Mouse (Mus musculus): ENCODE data around the gene Olfr15.
"Not testable (repeated sequence)": the region's sequence is repeated elsewhere in the genome, so short reads cannot be mapped to it uniquely, and the experiment has no call there.

The Olfr15 gene

GRCm38 (mm10) chr16:3830588-3831109 lies at the start of gene Olfr15:
Gene Olfr15, plus strand, starts transcription at chr16:3830878.
- no peak for DNase-seq (ENCODE audit: low spot score in 2 of 2)

DNA sequence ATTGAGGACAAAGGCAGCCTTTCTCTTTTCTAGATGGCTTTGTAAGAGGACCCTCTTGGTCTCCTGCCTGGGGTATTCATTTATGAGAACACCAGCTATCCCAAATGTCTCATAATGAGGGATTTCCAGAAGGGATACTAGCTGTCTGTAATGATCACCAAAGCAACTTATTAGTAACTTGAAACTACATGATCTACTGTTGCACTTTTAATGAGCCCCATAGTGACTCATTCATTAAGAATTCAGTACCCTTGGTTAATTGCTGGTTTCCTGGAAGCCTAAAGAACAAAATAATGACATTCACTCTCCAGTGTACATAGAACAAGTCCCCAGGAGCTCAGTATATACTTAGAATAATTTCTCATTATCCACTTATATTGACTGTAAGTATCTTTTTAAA lies 49.4 kb upstream of the Olfr15 start:
- no peak for DNase-seq (ENCODE audit: low spot score in 2 of 2)

- DNase-seq (ENCODE audit: low spot score in 2 of 2), result no peak
These were observed 42.3 kb upstream of the Olfr15 start for GRCm38 (mm10) chr16:3788394-3788793.

DNA sequence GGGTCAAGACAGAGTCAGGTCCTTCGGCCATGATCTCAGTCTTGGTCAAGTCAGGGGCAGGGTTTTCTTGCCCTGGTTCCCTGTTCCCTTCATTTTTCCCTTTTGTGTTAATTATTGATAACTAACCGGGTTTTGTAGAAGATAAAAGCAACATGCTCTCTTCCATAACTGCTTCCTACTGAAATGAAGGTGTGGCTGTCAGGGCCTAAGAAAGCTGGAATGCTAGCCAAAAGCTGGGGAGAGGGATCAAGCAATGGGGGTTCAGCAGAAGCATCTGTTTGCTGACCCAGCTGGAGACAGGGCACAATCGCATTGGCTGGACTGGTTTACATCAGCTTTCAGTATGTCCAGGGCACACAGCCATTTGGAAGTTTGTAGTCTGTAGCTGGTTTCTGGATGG lies 22.5 kb upstream of the Olfr15 start:
- DNase-seq (ENCODE audit: low spot score in 2 of 2), result no peak

GRCm38 (mm10) chr16:3814667-3815066 lies 16.0 kb upstream of the Olfr15 start:
- not testable (repeated sequence) for DNase-seq (ENCODE audit: low spot score in 2 of 2)

- DNase-seq (ENCODE audit: low spot score in 2 of 2), result no peak
These were observed 10.5 kb upstream of the Olfr15 start for GRCm38 (mm10) chr16:3820202-3820601.

GRCm38 (mm10) chr16:3828021-3828420 lies 2.7 kb upstream of the Olfr15 start:
- no peak for DNase-seq (ENCODE audit: low spot score in 2 of 2)

GRCm38 (mm10) chr16:3829727-3830126 lies 951 bp upstream of the Olfr15 start:
- no peak for DNase-seq (ENCODE audit: low spot score in 2 of 2)

DNA sequence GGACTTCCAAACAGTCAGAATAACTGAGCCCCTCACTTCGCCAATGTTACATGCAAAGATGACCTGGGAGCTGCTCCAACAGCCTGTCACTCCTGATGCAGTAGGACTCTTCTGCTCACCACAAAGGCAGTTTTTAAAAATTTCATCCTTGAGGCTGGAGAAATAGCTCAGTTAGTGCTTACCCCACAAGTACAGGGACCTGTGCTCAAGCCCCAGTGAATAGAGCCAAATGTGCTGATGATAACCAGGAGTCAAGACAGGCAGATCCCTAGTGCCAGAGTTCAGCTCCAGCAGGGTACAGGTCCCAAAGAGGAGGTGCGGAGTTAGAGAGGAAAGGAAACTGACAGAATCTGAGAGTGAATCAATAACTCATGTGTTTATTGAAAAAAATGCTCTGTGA lies 4.8 kb downstream of the Olfr15 start:
- no peak for DNase-seq (ENCODE audit: low spot score in 2 of 2)

DNA sequence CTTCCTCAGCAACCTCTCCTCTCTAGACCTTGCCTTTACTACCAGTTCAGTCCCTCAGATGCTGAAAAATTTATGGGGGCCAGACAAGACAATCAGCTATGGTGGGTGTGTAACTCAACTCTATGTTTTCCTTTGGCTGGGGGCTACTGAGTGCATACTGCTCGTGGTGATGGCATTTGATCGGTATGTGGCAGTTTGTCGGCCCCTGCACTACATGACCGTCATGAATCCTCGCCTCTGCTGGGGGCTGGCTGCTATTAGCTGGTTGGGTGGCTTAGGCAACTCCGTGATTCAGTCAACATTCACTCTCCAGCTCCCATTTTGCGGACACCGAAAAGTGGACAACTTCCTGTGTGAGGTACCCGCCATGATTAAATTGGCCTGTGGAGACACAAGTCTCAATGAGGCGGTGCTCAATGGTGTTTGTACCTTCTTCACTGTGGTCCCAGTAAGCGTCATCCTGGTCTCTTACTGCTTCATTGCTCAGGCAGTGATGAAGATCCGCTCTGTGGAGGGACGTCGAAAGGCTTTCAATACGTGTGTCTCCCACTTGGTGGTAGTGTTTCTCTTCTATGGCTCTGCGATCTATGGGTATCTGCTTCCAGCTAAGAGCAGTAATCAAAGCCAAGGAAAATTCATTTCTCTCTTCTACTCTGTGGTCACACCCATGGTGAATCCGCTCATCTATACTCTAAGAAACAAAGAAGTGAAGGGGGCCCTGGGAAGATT lies 8.6 kb downstream of the Olfr15 start:
- no peak for DNase-seq (ENCODE audit: low spot score in 2 of 2)

DNA sequence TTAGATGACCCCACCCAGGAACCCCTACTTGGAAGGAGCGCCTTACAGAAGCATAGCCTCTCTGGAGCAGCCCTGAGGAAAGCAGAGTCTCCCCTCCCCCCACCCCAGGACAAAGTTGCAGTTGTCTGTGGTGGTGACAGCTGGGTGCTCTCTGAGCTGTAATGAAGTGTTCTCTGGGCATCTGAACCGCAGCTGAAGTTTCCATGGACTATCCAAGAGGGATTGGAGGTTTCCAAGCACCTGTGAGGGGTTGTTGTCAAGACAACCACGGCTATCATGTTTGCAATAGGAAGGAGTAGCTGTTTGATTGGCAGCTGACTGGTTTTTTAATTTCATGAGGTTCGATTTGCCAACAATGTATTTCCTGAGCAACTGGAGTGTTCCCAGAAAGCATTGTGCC lies 12.3 kb downstream of the Olfr15 start:
- no peak for DNase-seq (ENCODE audit: low spot score in 2 of 2)

DNA sequence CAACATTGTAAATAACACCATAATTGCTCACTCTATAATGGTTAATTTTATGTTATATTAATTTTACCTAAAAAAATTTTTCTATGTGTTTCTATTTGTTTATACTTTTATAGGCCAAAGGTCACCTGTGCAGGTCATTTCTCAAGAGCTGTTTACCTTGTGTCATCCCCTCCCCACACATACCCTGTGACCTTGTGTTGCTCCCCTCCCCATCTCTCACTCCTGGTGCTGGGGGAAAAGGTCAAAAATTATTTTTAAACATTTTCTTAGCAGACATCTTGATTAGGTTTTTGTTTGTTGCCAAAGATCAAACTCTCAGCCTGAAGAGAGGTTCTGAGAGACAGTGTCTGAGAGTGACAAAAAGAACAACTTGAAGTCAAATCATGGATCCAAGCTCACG lies 13.1 kb downstream of the Olfr15 start:
- DNase-seq (ENCODE audit: low spot score in 2 of 2), result no peak

GRCm38 (mm10) chr16:3846711-3847518 lies 16.2 kb downstream of the Olfr15 start, which contains the start of gene Zfp174:
Gene Zfp174, plus strand, starts transcription at chr16:3847268.
- DNase-seq (ENCODE audit: low spot score in 2 of 2), result peak; percentile 92 to 93

GRCm38 (mm10) chr16:3847871-3848270 lies 17.2 kb downstream of the Olfr15 start:
- DNase-seq (ENCODE audit: low spot score in 2 of 2), result no peak

- no peak for DNase-seq (ENCODE audit: low spot score in 2 of 2)
These were observed 17.7 kb downstream of the Olfr15 start for GRCm38 (mm10) chr16:3848416-3848815.

- DNase-seq (ENCODE audit: low spot score in 2 of 2), result not testable (repeated sequence)
These were observed 20.6 kb downstream of the Olfr15 start for GRCm38 (mm10) chr16:3851301-3851700.

DNA sequence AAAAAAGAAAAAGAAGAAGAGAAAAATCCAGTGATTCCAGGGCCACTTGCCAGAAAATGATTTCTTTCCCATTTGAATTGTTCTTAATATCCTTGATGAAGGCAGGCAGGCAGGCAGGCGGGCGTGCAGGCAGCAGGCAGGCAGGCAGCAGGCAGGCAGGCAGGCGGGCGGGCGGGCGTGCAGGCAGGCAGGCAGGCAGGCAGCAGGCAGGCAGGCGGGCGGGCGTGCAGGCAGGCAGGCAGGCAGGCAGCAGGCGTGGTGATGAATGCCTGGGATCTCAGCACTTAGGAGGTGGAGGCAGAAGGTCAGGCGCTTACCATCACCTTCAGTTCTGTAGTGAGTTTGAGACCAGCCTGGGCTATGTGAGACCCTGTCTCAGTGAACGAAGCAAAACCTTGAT lies 21.9 kb downstream of the Olfr15 start:
- DNase-seq (ENCODE audit: low spot score in 2 of 2), result no peak

DNA sequence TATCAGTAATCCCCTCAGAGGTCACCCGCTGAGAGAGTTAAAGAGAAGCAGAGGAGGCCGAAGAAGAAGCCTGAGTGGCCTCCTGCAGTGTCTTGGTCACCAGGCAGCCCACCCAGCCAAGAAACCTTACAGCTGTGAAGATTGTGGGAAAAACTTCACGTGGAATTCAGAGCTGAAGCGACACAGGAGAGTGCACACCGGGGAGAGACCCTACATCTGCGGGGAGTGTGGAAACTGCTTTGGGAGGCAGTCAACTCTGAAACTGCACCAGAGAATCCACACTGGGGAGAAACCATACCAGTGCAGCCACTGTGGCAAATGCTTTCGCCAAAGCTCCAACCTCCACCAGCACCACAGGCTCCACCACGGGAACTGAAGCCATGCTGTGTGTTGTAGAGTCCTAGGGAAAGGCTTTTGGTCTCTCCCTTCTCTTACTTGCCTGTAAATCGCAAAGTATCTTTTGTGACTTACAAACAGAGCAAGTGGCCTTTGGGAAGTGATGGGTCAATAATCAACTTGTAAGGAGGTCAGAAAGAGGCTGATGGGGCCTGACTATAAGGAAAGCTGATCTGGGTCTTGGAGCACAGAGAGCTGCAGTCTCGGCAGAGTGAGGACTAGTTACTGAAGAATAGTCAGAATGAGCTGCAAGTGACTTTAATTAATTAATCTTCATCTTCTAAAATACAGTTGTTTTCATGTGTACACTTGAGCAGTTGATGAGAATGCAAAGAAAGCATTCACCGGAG lies 23.9 kb downstream of the Olfr15 start:
- no peak for DNase-seq (ENCODE audit: low spot score in 2 of 2)

DNA sequence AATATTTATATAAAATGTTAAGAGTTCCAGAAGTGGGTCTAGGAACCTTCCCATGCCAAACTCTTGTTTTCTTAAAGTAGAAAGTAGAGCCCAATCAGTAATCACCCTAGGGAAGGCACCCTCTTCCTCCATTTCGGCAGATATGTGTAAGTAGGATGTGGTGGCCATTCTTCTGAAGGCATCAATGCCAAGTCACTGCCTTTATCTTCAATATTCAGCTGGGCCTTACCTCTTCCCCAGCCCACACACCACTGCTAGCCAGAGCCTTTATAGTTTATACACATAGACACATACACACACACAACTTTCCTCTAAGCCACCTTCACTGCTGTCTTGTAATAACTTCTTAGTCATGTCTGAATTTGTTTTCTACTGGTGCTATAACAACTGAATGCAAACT lies 25.1 kb downstream of the Olfr15 start:
- DNase-seq (ENCODE audit: low spot score in 2 of 2), result no peak

GRCm38 (mm10) chr16:3859254-3859653 lies 28.6 kb downstream of the Olfr15 start:
- no peak for DNase-seq (ENCODE audit: low spot score in 2 of 2)

GRCm38 (mm10) chr16:3871815-3872214 lies 41.1 kb downstream of the Olfr15 start:
- no peak for DNase-seq (ENCODE audit: low spot score in 2 of 2)

Data from frontal cortex, postnatal 10 days (tissue).